Mouse (Mus musculus): ENCODE data around the gene Tnfrsf12a.

The Tnfrsf12a gene

DNA sequence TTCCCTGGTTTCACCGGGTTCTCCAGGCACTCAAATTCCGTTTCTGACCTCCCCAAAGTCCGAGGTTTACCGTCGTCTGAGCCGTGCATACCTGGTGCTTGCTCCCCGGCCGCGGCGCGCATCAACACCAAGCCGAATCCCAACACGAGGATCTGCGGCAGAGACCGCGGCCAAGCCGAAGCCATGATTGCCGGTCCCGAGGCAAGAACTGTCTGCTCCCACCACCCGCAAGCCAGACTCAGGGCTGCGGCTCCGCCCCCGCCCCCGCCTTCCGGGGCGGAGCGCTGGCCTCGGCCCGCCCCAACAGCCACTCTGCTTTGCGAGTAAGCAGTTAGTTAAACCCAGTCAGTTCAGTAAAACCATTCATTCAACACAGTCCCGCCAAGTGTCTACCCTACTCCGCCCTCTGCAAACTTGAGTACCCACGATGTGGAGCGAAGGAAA, at the start of gene Tnfrsf12a:
Gene Tnfrsf12a, minus strand, starts transcription at position 233 of the 444 bp plus-strand sequence.
- DNase-seq = peak; percentile 82 to 83

DNA sequence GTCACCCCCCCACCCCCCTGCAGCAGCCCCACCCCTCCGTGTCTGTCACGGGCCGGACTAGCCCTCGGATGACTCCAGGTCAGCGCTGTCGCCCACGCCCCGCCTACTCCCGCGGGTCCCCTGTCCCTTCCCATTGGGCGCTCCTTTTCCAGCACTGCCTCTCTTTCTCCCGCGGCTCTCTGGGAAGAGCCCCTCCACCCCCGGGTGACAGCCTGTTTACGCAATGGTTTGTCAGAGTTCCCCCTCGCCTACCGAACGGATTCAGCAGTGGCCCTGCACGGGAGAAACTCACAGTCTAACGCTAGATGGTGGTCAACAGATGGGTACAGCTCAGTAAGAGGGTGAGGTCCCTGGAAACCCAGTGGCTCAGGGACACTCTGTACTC, 49.5 kb upstream of the Tnfrsf12a start:
- DNase-seq = peak; percentile 38 to 63

DNA sequence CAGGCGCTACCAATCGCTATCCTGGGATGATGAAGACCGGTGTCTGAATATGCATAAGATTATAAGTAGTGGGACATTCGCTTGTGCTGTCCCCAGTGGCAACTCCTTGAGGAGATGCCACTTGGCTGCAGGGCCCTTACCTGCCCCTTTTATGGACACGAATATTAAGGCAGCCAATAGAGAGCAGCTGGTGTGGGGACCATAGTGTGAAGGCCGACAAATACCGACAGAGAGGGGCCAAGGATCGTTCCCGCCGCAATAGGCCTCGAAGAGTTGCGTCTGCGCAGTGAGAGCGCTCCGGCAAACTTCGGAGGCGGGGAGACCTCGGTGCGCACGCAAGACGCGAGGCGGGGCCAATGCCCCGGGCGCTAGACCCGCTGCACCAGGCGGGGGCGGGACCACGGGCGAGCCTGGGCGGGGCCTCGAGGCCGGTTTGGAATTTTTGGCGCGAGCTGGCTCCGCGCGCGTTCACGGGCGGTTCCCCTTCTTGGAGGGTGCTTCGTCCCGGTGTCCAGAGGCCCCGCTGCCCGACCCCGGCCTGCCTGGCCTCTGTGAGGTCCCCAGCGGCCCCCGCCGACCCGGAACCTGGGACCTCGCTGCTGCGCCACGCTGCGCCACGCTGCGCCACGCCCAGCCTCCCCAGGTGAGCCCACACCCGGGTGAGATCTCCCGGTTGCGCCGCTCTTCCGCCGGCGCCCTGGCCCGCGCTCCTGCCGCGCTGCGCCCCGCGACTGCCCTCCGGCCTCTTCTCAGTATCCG, 48.9 kb upstream of the Tnfrsf12a start, which contains the start of gene Pkmyt1:
Gene Pkmyt1, plus strand, starts transcription at position 338 of the 759 bp plus-strand sequence.
- DNase-seq = peak; percentile 90 to 91

DNA sequence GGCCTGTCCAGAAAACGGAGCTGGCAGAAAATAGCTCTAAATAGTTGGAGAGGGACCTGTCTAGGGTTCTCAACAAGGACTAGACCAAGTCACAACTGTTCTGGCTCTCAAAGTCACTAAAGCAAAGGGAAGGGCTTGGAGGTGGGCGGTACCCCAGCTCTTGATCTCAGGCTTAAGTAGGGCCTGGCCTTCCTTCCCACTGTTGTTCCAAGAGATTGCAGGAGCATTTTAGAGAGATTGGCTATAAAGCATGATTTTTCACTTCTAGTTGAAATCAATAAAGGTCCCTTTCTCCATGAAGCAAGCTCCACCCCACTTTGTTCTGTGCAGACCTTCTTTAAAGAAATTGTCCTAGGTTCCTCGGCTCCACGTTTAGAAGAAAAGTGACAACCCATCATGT, 48.2 kb upstream of the Tnfrsf12a start:
- DNase-seq = no peak

DNA sequence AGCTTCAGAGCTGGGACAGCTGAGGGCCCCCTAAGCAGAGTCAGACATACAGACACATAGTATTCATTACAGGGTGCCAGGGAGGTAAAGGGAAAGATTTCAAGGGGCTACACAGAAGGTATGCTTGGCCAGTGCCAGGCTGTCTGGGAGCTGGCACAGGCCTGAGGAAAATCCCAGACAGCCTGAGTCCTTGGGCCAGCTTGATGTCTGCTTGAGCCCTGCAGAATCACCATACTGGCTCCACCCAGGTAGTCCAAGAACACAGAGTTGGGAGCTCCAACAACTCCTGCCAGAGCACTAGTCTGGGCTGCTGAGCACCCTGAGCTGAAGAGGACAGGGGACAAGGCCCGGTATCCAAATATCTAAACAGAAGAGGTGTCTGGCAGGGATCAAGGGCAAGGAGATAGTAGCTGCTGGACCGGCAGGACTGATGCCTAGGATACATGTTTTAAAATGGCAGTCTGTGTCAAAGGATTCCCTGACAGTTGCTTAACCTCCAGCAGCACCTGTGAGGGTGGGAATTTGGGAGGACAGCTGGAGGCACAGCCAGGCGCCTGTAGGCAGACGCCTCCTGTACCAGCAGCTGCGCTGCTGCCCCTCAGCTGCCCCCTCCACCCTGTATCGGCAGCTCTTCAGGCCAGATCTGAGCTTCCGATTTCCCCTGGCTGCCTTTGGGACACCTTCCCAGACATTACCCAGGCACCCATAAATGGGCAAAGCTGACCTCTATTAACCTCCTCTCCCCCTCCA, 45.3 kb upstream of the Tnfrsf12a start, which contains the start of gene 1520401A03Rik:
Gene 1520401A03Rik, minus strand, starts transcription at position 408 of the 750 bp plus-strand sequence.
- no peak for DNase-seq

DNA sequence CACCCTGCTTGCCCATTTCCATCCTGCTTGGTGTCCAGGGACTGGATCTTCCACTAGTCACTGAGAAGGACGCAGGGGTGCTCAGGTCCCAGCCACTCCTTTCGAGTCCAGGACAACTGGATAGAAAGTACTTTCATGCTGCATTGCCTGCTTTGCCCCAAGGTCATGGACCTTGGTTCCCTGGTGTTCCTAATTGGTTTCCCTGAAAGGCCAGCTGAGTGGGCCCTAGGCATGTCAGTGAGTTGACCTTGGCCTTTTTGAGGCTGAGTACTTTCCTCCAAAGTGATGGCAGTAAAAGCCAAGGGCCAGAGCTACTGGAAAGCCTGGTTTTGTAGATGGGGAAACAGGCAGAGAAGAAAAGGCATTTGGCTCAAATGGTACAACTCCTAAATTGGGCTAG, 44.6 kb upstream of the Tnfrsf12a start:
- no peak for DNase-seq

DNA sequence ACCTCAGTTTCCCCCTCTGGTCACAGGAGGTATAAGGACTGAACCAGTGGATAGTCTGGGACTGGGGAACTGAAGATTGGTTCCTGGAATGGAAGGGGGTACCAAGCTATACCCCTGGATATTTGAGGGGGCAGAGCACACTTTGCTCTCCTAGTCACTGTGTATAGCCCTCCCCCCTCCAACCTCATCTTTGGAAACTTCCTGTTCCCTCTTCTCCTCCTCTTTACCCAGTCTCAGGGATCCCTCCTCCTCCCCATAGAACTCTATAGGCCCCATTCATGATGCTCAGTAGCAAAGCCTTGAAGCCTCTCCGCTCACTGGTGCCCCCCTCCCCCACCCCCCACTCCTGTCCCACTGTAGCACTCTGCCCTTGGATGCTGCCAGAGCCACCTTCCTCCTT, 42.2 kb upstream of the Tnfrsf12a start:
- no peak for DNase-seq

DNA sequence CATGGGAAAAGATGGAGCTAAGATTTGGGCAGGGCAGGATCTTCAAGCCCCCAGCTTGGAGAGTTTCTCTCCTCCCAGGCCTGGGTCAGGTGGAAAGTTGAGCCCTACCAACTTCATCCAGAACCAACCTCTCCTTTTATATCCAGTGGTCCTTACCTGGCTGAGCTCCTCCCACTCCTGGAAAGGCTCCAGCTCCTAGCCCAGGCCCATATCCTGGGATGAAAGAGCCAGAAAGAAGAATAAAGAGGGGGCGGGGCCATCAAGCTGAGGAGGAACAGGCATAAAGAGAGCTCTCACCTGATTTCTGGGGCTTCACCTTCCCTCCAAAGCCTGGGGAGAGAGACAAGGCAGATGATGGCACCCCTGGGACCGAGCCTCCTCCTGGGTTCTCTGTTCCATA, 39.7 kb upstream of the Tnfrsf12a start:
- no peak for DNase-seq

DNA sequence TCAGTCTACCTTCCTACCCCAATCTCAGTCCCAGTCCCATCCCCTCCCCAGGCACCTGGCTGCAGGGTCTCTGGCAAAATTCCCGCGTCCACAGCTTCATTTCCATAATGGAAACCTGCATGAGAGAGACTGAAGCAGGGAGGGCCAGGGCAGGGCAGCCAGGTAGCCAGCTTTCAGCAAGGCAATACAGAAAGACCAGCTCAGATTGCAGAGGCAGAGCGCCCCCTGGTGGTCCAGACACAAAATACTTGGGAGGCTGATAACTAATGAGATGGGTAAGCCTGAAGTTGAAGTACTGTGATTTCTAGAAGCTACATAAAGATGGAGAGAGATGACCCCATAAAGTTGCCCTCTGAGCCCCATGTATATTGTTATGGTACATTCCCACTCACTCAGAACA, 28.9 kb upstream of the Tnfrsf12a start:
- DNase-seq = peak in 1 of 2 experiments; percentile 31

DNA sequence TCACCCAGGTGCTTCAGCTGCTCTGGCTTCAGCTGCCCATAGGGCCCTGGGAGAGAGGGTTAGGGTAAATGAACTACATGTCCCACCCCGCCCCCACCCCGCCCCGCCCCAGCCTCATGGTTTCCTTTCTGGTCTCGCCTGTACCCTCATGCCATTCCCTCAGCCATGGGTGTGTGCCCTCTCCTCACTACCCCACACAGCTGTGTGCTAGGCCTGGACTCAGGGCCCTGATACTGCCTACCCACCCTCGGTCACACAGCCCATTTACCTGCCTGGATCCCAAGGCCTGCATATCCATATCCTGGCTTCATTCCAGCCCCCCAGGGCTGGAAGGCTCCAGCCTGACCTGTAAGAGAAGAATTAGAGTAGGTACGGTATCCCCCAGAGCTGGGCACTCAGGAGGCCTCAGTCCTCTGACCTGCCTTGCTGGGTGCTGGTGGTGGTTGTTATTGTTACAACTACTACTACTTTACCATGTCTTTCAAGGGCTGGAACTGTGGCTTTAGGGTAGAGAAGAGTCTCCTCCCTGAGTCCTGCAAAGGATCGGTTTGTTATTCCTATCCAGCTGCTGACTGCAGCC, 28.3 kb upstream of the Tnfrsf12a start:
- no peak for DNase-seq

DNA sequence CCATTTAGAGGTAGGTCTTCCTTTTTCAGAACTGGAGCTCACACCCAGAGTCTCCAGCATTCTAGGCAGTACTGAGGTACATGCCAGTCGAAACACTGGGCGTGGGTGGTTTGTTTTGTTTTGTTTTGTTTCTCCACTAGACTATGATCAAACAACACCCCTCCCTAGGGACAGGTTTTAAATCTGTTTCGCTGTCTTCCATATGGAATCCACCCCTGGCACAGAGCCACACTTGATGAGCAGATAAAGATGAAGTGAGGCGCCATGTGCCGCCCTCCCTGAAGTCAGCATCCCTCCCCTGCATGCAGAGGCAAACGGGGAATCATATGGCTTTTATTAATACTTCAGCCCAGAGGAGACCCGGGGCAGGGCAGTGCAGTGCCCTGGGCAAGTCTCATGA, 27.5 kb upstream of the Tnfrsf12a start:
- no peak for DNase-seq

DNA sequence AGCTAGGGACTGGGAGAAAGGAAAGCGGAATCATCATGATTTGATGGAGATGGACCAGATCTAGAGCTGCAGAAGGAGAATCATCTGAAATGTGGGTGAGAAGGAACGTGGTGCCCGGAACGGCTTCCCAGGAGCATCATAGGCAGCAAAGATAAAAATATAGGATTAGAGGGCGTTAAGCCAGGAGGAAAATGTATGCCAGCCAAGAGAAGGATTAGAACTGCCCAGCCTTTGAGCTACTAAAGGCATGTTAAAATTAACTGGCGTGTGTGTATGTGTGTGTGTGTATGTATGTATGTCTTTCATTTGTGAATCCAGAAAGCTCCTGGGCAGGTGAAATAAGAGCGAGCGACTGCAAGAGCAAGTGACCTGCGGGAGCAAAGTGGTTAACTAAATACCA, 26.0 kb upstream of the Tnfrsf12a start:
- DNase-seq = no peak

DNA sequence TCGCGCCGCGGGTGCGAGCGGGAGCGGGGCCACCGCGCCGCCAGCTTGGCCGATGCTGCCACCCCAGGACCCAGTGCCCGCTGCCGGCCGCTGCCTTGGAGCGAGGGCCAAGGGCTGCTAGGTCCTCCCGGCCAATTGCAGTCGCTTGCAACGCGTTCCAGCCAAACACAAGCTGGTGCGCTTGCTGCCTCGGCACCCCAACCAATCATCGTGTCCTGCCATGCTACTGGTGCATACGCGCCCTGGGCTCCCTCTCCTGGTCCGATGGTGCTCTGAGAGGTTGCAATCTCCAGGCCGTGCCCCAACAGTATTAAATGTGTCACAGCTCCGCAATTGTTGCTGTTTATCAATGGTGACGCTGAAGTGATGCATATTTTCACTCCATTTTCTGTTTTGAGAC, 22.8 kb upstream of the Tnfrsf12a start:
- DNase-seq = peak; percentile 67 to 70

DNA sequence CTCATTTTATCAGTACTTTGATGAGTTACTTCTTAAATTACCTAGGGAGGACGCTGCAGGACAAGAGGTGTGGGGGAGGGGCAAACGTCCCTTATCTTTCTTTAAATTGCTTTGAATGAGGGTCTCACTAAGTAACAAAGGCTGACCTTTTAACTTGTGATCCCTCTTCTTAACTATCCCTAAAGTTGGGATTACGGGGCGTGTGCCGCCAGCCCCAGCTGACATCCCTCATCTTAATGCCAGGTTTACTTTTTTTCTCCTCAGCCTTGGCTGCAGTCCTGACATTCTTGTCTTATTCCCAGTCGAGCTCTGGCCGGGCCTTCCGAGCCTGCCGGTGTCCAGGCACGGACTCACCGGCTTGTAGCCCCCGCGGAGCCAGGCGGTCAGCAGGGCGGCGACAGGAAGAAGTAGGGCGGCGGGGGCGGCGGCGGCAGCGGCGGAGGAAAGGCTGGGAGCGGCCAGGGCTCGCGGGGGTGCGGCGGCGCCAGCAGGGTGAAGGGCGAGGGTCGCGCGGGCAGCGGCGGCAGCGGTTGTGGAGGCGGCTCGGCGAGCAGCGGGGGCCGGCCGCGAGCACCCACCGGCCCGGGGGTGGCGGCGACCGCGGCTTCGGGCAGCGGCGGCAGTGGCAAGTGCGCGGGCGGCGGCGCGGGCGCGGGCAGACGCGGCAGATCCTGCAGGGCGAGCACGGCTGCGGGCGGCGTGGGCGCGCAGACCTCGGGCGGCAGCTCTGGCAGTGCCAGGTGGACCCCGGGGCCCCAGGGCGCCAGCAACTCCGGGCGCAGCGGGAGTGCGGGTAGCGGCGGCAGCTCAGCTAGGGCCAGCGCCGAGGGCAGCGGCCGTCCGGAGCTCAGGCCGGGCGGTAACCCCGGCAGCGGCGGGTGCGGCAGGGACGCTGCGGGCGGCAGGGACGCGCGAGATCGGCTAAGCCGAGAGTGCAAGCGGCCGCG, 22.1 kb upstream of the Tnfrsf12a start:
- DNase-seq = no peak

DNA sequence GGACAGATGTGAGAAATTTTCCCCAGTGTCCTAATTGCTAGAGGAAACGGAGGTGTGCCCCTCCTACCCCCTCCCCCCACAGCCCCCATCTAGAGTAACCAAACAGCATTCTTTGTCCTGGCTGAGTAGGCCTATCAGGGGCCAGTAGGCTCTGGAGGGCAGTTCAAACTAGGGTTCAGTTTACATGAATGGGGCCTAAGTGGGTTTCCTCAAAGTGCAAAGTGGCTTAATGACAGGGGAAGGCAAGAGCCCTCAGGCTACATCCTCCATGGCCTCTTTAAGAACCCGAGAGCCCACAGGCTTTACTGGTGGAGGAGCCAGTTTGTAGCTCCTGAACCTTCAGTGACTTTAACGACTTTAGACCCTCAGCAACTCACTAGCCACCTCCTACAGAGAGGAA, 18.5 kb upstream of the Tnfrsf12a start:
- DNase-seq = no peak

DNA sequence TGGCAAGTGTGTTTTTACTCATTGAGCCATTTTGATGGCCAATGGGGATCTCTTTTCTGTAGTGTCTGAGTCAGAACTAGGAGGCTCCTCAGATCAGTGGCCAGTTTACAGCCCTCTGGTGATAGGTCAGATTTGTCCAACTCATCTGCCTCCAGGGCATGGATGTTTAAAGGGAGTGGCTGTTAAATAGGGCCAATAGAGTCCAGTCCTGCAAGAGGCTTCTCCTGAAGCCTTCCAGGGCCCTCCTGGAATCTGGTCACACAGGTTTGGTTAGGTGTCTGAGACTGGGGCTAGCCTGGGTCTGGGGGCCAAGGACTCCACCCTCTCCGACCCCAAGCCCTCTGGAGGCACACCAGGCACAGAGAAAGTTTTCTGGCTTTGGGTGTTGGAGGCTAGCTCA, 17.2 kb upstream of the Tnfrsf12a start:
- DNase-seq = no peak

DNA sequence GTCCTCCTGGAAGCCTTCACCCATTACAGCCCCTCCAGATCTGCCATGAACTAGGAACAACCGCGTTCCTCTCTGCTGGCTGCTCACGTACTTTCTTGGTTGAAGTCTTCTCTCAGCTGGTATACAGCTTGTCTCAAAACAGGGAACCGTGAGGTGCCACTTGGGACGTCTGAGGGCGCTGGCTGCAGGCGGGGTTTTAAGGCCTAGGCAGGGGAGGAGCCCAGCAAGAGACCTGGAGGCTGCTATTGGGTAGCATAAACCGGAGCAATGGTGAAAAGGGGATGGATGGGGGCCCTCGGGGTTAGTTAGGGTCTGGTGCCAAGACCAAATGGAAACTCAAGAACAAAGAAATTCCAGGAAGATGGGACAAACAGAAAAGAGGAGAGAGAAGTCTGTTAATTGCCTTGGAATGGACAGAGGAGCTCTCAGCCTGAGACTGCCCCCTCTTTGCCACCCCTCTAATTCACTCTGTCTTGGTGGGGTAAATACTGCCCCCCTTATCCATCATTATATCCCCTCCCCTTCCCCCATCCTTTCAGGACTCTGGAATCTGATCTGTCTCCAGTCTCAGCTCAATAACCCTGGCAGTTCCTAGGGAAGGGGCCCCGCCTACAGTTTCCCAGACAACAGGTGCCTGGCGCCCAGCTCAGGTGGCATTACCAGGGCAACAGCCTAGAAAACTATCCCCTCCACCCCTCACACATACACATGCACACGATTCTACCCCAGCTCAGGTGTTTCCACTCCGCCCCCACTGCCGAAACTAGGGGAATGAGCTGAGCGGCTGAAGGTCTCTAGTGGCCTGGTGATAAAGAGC, 6.8 kb upstream of the Tnfrsf12a start, which contains the start of gene Cldn9:
Gene Cldn9, minus strand, starts transcription at position 171 of the 817 bp plus-strand sequence.
- DNase-seq = no peak

DNA sequence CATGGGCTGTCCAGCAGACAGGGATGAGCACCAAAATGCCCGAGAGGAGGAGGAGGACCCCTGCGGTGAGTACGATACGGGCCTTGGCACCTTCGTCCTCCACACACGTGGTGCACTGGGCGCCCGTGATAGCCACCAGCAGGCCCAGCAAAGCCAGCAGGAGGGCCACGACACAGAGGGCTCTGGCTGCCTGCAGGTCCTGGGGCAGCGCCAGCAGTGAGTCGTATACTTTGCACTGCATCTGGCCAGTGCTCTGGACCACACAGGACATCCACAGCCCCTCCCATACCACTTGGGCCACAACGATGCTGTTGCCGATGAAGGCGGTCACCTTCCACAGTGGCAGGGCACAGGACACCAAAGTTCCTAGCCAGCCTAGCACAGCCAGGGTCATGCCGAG, 6.0 kb upstream of the Tnfrsf12a start:
- no peak for DNase-seq

DNA sequence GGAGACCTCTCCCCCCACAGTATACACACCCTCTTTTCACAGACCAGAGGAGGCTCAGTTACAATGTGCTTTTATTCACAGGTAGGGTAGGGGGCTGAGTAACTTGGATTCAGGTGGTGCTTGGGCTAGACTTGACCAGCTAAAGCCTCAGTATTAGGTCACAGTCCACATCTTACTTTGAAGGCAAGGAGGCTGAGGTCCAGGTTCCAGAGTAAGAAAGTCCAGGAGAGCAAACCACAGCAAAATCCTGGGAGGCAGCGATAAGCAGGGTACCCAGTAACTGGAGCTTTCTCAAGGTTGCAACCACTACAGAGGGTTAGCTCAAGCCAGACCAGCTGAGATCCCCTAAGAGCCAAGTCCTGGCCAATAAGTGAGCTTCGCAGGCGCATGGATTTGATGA, 5.3 kb upstream of the Tnfrsf12a start:
- DNase-seq = no peak

DNA sequence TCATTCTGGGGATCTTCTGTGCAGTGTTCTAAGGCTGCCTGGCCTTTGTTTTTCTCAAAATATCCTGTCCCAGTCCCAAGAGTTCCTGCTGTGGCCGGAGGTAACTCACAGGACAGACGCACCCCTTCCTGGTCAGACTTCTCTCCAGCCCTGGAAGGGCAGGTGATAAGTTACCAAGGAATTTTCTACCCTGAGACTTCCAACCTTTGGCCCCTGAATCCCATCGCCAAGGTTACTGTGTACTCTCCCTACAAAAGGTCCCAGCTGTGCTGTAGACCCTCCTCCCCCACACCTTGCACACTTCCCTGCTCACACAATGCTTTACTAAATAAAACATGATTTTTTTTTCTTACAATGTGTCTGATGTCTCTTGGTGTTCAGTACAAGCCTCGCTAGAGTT, 4.8 kb upstream of the Tnfrsf12a start:
- no peak for DNase-seq

DNA sequence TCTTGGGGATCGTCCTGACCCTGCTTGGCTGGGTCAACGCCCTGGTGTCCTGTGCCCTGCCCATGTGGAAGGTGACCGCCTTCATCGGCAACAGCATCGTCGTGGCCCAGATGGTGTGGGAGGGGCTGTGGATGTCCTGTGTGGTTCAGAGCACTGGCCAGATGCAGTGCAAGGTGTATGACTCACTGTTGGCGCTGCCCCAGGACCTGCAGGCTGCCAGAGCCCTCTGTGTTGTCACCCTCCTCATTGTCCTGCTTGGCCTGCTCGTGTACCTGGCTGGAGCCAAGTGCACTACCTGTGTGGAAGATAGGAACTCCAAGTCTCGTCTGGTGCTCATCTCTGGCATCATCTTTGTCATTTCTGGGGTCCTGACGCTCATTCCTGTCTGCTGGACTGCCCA, 3.8 kb upstream of the Tnfrsf12a start:
- no peak for DNase-seq

DNA sequence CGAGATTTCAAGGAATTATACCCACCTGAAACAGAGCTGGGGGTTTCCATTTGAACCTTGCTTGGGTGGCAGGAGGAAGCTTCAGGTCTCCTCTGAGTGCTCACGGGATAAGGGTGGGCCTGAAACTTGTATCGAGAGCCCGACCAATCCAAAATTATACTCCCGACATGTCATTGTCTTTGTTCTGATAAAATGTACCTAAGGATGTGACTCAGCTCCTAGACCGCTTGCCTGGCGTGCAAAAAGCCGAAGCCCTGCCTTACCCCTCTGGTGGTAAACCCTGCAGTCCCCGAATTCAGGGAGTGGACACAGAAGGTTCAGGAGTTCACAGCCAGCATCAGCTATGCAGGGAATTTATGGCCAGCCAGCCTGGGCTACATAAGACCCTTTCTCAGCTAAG, 3.1 kb upstream of the Tnfrsf12a start:
- DNase-seq = no peak
